Mouse (Mus musculus) spleen, adult 2 months (tissue): Measurements from ENCODE around the gene P3h2.

Source experiments
- CTCF ChIP-seq: fragments of 200-500 bp; IDR thresholded peaks from 2 replicates; pipeline ENCODE4 v1.5.1; 2011; ENCODE audit warnings: mild to moderate bottlenecking, inconsistent platforms; ENCODE audit not compliant: insufficient read depth, insufficient read length, insufficient replicate concordance; ENCODE audit errors: extremely low read depth
- POLR2A ChIP-seq: fragments of 200-500 bp; IDR thresholded peaks from 2 replicates; pipeline ENCODE4 v1.6.1; 2011; ENCODE audit warnings: low read depth, low read length, inconsistent platforms

- no peak for TF ChIP-seq CTCF
- TF ChIP-seq POLR2A: no peak
Measured at GRCm38 (mm10) chr16:25977210-25977609, 128.4 kb downstream of the P3h2 start.
